Mouse (Mus musculus) inflammation-experienced regulatory T-cells, adult 6 months (primary cell): ENCODE measurements around the gene Hirip3. TPM values are rescaled to one million over a fixed set of nuclear protein-coding genes. Genes with fewer than 3 reads are reported as not detected.
"Not testable (repeated sequence)": the region's sequence is repeated elsewhere in the genome, so short reads cannot be mapped to it uniquely, and the experiment has no call there.

Source experiments
- ATAC-seq: one replicate; pipeline ENCODE4 v1.8.0; 2017
- polyA plus RNA-seq, 3 experiments: library from polyadenylated mRNA; unstranded; fragments of 100-300 nt; shearing (Covaris generic); gene quantifications; one replicate each; pipeline ENCODE4 v1.2.1; 2017

Hirip3 gene
- polyA plus RNA-seq, 3 experiments from 2014 or later: 11.2 to 19.3 (median 18.2) TPM

DNA sequence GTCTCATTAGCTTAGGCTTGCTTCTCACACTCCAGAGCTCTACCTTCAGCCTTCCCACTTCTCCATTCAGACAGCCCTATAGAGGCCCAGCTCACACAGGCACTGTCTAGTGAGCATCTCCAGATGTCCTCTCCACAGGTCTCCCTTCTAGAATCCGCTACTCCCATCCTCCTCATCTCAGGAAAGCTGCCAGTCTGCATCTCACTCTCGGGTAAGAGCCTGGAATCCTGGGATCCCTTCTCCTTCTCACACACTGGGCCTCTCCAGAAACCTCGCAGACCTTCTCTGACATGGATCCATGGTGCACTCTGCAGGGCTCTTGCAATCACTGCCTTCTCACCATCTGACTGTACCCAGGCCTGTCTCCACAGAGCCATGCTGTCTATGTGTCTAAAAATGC, 6.1 kb upstream of the Hirip3 start:
- ATAC-seq: no peak

DNA sequence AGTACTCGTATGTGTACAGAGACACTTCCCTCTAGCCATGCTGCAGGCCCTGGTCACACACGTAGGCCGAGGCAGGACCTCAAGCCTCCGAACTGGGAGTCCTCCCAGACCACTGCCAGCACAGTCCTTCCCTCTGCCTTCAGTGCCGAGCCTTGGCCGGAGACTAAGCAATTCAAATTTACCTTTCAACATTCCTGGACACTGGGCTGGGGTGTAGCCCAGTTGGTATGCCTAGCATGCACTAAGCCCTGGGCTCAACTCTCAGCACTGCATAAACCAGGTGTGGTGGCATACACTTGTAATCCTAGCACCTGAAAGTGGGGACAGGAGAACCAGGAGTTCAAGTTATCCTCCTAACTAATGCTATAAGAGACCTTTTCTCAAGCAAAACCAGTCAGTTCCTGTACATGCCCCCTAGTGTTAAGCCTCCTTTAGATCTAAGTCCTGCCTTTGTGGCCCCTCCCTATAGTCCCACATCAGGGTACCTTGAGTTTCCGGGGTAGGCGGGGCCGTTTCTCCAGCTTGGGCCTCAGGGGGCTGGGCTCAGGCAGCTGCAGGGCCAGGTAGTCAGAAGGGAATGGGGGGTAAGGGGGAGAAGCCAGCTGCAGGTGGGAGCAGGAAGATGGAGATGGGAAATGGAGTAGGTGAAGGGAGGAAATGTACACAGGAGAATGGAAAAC, 4.9 kb upstream of the Hirip3 start:
- ATAC-seq: no peak

DNA sequence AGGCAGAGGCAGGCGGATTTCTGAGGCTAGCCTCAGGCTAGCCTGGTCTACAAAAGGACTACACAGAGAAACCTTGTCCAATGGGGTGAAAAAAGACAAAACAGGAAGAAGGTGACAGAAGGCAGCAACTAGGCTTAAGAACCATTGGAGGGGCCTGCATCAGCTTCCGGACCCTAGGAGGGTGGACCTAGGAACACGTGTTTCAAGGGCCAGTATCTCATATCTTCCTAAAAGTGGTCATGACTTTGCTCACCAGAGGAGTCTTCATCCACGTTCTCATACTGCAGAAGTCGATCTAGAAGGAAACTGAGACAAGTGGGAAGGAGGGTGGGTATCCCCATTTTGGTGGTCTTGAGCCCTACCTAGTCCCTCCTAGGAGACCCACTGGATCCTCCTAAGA, 785 bp upstream of the Hirip3 start:
- ATAC-seq: no peak

DNA sequence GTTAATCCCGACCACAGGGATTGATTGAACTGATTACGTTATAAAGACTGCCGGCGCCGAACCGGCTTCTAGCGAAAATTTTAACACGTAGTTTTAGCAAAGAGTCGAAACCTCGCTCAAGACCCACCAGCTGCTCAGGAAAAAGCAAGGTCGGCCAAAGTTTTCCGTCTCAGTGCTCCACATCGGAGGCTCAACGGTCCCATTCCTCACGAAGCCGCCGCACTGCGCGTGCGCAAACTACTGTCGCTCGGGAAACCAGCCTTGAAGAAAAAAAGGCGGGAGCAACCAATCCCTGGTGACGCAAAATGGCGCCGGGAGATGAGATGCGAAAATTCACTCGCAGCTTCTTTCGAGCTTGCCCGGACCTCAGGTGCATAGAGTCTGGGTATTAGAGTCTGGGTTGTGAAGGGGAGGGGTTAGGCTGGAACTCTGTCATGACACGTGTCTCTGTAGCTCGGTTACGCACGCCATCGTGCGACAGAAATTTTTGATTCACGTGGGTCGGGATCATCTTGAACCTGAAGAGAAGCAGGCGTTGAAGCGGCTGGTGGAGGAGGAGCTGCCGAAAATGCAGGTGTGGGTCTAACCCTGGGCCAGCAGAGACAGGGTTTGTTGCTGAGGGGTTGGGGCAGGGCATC, 494 bp downstream of the Hirip3 start, which contains the start of gene Ino80e:
Gene Ino80e, minus strand, starts transcription at position 231 of the 638 bp plus-strand sequence.
- ATAC-seq: peak; percentile 61

DNA sequence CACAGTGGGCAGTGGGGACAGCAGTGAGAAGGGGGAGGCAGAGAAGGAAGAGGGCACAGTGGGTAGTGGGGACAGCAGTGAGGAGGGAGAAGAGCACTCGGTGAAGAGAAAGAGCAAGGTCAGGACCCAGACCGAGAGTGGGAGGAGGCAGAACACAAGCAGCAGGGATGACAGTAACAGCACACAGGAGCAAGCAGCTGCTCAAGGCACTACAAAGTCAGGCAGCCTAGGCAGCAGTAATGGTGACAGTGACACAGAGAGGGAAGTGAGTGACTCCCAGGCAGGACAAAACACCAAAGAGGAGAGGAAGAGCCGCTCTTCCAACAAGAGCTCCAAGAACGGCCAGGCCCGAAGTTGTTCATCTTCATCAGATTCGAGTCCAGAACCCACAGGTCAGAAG, 2.0 kb downstream of the Hirip3 start:
- ATAC-seq: no peak

DNA sequence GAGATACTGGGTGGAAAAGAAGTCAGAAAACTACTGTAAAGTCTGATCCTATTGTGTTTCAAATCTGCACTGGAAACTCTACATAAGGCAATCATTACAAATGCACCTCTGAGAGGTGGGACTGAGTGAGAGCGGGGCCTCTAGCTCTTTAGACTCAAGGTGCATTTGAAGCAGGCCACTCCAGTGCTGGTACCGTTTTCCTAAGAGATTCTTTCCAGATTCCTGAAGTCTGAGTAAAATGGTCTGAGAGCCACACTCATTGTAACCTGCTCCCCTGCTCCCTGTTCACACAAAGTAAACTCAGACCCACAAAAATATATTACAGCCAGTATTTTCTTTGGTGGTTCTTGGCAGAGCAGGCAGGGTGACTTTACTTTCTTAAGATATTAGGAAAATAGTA, 5.8 kb downstream of the Hirip3 start:
- ATAC-seq: no peak

DNA sequence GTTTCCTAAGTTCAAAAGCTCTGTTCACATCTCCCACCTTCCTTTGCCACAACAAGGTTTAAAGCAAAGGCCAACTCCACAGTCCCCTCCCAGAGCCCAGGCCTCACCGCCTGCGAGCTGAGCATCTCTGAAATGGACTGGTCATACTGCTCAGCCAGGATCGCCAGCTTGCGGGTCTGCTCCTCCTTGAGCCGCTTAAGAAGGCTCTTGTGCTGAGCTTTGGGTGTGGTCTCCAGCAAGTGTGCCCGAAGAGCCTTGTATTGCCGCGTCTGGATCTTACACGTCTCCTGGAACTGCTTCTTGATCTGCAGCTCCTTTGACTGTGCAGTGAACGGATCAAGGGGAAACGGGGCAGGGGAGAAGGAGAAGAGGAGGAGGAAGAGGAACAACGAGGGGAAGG, 6.2 kb downstream of the Hirip3 start:
- ATAC-seq: no peak

DNA sequence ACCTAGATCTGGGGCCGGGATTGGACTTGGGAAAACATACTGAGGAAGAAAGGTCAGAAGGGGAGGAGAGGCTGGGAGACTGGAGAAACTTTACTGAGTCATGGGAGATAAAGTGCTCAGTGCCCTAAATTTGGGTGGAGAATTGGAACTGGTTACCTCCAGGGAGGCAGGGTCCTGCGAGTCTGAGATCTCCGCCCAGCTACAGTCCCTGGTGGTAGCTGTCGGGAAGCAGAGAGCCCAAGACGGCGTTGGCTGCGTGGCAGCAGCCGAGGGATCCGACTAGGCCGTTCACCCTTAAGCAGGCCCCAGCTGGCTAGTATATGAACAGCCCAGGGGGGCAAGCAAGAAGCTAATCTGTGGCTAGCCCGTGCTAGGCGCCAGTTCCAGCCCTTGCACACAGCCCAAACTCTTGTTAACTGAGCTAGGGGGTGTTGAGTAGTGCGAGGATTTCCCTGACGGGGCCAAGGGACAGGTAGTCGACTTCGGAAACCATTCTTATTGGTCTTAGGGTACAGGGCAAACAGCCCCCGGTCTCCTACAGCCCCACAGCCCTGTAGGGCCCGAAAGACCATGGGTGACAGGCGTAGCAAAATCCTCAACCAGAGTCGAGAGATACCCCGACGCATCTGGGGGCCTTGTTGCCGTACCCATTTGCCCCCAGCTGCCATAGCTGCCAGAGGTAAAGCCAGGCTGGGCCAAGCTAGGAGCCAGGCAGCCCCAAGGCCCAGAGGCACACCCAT, 8.2 kb downstream of the Hirip3 start:
- no peak for ATAC-seq

DNA sequence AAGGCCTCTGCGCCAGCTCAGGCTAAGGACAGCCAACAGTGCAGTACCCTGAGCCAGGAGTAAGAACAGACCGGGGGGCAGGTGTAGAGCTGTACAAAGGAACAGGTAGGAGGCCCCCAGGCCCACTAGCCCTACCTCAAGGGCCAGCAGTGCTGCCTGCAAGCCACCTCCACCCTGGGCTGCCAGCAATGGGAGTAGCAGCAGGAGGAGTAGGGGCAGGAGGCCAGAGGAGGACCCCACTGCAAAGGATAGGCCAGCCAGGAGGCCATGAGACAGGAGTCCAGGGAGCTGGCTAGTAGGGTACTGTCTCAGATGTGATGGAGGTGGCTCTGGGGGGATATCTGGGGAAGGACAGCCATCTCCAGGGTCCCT, 8.7 kb downstream of the Hirip3 start:
- ATAC-seq: no peak

DNA sequence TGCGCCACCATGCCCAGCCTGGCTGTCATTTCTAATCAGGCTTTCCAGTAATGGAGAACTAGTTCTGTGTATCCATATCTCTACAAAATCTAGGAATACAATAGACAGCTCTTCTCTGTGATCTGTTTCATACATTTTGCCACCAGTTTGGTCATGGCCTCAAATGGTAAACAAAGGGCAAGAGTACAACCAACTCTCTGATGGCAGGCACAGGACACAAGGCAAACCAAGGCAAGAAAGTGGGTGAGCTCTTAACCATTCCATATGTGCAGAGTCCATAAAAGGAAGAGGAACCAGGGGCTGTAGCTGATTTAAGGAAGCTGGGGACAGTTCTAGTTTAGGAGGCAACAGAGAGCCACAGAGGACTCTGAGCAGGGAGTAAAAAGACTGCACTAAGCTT, 15.5 kb downstream of the Hirip3 start:
- ATAC-seq: no peak

DNA sequence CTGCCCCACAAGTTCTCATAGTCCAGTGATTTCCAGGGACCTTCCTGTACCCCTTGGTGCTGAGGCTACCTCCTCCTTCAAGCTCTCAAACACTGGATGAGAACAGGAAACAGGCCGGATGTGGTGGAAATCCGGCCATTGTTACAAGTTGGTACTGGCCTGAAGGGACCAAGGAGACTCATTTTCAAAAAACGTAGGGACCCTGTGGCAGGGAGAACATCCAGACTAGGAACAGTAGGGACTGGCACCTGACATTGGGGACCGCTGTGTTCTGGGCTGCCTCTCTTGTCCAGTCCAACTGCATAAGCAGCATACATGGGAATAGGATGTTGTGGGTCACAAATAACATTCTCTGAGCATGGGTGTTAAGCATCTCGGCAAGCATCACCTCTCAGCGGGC, 19.3 kb downstream of the Hirip3 start:
- no peak for ATAC-seq

DNA sequence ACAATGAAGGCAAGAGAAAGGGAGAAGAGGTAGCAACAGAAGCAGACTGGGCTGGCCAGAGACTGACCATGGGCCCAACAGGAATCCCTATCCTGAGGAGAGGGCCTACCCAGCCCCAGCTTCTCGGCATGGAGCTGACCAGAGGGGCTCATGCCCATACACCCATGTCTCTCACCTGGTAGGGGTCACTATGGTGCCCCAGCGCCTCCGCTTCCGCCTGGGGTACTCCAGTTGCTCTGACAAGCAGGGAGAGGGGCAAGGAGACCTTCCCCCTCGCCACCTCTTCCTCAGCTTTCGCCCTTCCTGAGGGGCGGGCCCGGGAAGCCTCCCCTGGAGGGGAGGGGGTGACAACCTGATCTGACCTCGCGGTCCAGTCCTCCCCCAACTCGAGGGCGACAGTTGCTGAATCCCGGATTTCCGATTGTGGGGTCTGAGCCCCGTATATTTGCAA, 22.0 kb downstream of the Hirip3 start:
- no peak for ATAC-seq

DNA sequence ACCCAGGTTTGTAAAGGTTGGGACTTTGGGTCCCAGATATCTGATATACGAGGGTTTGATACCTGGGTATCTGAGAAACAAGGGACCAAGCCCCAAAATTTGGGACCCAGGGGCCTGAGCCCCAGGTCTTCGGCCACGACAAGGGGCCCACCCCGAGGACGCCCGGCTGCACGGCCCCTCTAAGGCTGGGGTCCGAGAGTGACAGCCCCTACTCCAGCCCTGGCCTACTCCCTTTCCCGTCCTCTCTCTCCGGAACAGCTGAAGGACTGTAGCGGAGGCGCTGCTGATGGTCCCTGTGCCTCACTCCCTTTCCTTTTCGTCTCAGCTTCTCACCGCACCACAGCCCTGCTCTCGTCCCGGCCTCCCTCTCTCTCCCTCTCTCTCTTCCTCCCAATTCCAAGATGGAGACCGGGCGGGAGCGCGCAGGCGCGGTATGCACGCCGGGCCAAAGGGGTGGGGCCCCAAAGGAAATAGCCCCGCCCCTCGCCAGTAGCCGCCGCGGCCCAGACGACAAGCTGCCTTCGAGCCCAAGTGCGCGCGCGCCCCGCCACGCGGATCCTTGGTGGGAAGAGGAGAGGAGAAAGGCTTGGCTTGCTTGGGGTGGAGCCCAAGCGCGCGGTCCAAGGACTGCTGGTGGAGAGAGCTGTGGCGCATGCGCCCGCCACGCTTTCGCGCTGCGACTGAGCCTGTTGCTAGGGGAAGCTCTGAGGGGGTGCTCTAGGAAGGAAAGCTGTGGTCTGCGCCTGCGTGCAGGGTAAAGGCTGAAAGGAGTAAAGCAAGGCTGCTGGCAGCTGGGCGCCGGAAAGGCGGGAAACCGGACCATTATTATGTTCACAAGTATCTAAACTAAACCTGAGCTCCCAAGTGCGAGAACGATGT, 22.8 kb downstream of the Hirip3 start, which contains the start of gene Taok2:
Gene Taok2, minus strand, starts transcription at position 418 of the 879 bp plus-strand sequence.
- peak; percentile 93 for ATAC-seq

DNA sequence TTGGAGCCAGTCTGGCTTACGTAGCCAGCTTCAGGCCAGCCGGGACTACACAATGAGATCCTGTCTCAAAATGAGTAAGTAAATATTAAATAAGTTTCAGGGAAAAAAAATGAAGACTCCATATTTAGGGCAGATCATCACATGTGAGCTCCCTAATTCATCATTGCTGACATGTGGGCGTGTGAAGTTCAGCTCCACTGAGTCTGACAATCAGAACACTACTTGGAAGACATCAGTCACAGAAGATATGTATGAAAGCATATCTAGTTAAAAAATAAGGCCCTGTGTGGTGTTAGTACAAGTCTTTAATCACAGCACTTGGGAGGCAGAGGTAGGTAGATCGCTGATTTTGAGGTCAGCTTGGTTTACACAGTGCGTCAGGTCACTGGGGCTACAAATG, 25.5 kb downstream of the Hirip3 start:
- ATAC-seq: no peak

DNA sequence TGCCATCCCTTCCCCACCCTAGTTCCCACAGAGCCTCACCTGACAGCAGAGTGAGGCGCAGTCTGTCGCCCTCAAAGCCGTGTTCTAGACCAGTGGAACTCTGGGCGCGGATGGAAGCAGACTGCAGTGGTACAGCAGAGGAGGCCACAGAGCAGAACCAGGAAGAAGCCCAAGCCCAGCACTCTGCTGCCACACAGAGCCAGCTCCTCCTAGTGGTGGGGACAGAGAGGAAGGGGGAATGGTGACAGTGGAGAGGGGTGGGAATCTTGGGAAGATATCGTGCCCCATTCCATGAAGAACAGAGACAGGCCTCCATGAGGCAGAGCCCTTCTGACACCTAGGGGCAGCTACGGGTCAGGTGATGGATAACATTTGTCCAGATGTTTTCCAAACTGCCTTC, 27.1 kb downstream of the Hirip3 start:
- ATAC-seq: no peak

DNA sequence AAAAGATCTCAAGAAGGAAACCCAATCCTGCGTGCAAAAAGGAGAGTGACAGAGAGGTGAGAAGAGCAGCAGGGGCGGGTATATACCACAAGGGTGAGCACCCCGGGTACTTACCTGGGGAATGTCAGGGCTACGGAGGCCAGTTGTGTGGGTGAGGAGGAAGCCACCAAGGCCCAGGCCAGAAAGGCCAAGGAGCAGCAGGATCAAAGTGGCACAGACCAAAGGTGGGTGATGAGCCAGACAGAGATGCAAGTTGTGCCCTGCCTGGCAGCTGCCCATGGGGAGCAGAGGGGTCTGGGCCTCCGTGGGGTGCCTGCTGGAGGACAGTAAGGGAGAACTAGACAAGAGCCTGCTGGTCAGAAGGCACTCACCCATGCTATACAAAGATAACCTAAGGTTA, 35.1 kb downstream of the Hirip3 start:
- no peak for ATAC-seq

DNA sequence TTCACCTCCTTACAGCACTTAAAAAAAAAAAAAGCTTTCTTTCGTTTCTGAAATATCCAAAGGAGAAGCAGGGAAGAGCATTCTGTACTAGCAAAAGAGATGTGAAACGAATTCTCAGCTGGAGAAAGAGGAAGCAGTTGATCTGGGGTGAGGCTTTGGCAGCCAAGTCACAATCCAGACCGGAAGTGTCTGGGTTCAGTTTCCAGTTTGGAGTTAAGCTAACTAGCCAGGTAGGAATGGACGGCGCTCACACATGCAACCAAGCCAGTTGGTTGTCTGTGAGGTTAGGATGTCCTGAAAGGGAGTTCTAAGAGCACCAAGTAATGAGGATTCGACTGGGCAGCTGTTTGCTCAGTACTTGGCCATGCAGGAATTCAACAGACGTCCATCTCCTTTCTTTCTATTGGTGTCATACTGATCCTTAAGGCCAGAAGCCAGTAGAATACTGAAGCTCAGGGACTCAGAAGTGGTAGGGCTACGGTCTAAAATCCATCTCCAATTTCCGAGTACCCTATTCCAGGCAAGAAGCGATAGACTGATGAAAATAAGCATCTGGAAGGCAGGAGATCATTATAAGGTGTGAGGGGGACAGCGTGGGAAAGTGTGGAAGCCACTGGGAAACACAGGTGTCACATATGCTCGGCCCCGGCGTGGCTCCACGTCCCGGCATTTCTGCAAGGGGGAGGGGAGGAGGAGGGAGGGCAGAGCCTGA, 35.8 kb downstream of the Hirip3 start:
- ATAC-seq: peak; percentile 49

DNA sequence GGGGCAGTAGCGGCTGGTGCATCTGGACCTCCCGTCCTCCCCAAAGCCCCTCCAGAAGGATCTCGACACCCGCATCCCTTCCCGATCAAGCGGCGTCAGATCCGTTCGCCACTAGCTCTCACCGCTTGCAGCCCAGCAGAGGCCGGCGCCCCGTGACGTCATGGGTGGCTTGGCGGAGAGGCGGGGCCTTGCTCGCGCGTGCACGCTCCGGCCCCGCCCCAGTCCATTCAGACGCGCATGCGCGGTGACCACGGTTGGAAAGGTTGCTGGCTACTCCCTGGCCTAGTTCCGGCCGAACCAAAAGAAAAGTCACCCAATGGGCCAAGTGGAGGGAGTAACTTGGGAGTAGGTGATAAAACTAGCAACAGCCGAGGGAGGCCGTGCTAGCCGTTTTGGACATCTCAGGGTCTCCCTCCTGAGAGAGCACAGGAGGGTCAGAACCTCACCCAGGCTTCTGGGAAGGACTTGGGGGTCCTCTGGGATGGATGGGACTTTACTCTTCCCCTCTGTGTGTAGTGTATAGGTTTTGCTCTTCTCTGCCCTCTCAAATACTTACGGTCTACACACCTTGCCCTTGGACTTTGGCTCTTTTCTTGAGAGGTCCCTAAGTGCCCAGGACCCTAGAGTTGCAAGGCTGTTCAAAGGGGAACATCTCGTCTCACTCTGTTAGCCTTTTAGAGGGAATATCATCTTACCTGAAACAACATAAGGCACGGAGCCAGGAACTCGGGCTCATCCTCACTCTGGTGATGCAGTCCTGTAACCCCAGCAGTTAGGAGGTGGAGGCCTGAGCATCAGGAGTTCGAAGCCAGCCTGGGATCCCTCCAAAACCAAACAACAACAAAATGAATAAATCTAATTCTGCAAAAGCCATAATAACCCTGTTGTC, 36.6 kb downstream of the Hirip3 start:
- peak; percentile 78 for ATAC-seq

DNA sequence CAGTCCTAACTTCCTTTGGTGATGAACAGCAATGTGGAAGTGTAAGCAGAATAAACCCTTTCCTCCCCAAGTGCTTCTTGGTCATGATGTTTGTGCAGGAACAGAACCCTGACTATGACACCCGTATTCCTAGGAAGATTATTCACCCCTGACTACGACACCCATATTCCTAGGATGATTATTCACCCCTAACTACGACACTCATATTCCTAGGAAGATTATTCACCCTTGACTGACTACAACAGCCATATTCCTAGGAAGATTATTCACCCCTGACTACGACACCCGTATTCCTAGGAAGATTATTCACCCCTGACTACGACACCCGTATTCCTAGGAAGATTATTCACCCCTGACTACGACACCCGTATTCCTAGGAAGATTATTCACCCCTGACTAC, 38.0 kb downstream of the Hirip3 start:
- ATAC-seq: not testable (repeated sequence)

DNA sequence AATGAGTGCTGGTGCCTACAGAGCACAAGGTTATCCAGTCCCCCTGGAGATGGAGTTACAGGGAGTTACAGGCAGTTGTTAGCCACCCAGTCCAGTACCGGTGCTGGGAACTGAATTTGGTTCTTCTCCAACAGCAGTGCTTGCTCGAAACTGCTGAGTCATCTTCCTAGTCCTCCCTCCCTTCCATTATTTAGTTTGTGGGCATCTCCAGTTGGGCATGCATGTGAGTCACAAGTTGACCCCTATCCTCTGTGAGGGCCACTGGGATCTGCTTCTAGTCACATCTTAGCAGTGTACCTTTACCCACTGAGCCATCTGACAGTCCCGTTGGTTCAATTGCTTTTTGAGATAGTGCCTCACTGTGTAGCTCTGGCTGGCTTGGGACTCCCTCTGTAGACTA, 43.8 kb downstream of the Hirip3 start:
- ATAC-seq: no peak

DNA sequence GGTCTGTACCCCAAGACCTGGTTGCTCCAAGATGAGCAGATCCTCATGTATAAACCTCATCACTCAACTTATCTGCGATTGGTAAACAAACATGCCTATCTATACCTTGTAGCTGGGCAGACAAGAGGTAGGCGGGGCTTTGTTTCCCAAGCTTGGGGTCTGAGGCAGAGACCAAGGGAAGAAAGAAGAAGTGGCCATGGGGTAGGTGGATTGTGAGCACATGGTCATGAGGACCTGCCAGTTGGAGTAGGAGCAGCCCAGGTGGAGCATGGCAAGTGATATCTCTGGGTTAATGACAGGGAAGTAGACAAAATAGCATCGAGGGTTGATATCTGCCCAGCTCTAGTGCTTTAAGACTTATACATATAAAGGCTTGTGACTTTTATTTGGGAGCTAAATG, 53.1 kb downstream of the Hirip3 start:
- ATAC-seq: no peak
